Mouse (Mus musculus): ENCODE measurements around the gene Cypt2. TPM values are rescaled to one million over a fixed set of nuclear protein-coding genes. Genes with fewer than 3 reads are reported as not detected.
"Not testable (repeated sequence)": the region's sequence is repeated elsewhere in the genome, so short reads cannot be mapped to it uniquely, and the experiment has no call there.

Gene Cypt2
- polyA plus RNA-seq (2015; fragmentation: Nextera tagmentation; extraction: Ambion mirVana): not detected in 2 replicates

DNA sequence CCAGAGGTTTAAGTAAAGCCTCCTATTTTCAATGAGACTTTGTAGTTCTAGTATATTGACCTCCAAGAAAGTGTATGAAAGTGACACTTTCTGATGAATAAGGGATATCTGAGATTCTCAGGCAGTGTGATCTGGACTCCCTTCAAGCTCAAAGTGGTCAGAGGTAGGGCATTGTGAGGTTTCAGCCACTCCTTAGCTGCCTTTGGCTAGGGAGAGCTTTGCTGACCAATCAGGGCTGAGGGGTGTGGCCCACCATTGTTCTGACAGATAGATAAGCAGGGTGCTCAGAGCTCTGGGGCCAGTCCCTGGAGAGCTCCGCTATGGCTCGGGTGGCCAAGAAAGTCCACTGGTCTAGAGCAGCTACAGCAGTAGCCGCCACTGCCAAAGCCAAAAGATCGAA, at the start of gene Cypt2:
Gene Cypt2 (plus strand): TSS at position 301 of the 400 bp plus-strand sequence.
- H3K27ac ChIP-seq (replicated peaks); ATAC-seq (replicated peaks); H3K27me3 ChIP-seq; H3K9me3 ChIP-seq; H3K36me3 ChIP-seq; H3K4me1 ChIP-seq; H3K4me2 ChIP-seq (replicated peaks); H3K4me3 ChIP-seq; H3K9ac ChIP-seq (replicated peaks): not testable (repeated sequence)
- WGBS: 95% methylated on average over 4 of the region's 4 CpGs

DNA sequence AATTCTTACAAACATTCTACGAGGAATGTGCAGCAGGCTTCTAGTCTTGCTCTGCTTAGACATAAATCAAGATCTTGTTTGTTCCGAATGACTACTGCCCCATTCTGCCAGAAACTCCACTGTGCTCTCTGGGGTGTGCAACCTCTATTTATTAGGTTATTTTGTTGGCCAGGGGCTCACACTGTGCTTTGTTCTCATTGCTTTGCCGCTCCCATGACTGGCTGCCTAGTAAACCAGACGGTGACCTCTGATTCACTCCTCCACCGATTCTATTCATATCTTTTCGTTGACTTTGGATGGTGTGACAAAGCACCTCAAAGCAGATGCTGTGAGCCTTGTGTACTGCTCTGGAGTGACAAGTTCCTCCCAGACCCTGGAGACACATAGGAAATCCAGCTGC, 46.7 kb downstream of the Cypt2 start:
- H3K4me2 ChIP-seq (replicated peaks): no peak overlapping the region
- no peak overlapping the region for H3K27ac ChIP-seq (replicated peaks)
- no peak overlapping the region for H3K4me3 ChIP-seq
- no peaks in the 10 kb centered on the region for H3K36me3 ChIP-seq
- H3K27me3 ChIP-seq: no peaks in the 10 kb centered on the region
- no peaks in the 10 kb centered on the region for H3K4me1 ChIP-seq
- WGBS: 57% methylated on average over 6 of the region's 6 CpGs
- no peaks in the 10 kb centered on the region for H3K9me3 ChIP-seq
- no peak for ATAC-seq (replicated peaks)
- H3K9ac ChIP-seq (replicated peaks): no peak overlapping the region
